Mouse (Mus musculus) cortical plate, adult 2 months (tissue): ENCODE measurements around the gene Olfr672.
"Not testable (repeated sequence)": the region's sequence is repeated elsewhere in the genome, so short reads cannot be mapped to it uniquely, and the experiment has no call there.

Experiments used
- CTCF ChIP-seq: fragments of 200-500 bp; IDR thresholded peaks from 2 replicates; pipeline ENCODE4 v1.5.1; 2011; ENCODE audit warnings: mild to moderate bottlenecking, control low read depth, low read length; ENCODE audit not compliant: insufficient read depth; ENCODE audit errors: extremely low read depth
- POLR2A ChIP-seq: fragments of 200-500 bp; IDR thresholded peaks from 2 replicates; pipeline ENCODE4 v1.6.1; 2011; ENCODE audit warnings: mild to moderate bottlenecking, low read length, control low read depth; ENCODE audit not compliant: insufficient read depth; ENCODE audit errors: extremely low read depth

DNA sequence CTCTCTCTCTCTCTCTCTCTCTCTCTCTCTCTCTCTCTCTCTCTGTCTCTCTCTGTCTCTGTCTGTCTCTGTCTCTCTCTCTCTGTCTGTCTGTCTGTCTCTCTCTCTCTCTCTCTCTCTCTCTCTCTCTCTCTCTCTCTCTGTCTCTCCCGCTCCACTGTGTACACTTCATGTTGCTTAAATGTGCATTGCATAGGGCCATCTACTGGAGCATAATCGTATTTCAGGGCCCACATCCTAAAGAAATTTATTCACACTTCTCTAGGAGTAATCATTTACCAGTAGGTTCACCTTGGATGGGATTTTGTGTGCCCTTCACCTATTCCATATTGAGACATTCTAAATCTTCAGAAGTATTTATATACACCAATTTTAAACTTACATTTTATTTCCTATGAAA, 29.3 kb downstream of the Olfr672 start:
- not testable (repeated sequence) for TF ChIP-seq CTCF, POLR2A
